Mouse (Mus musculus) kidney, adult 18-20 months (tissue): ENCODE measurements around the gene G3bp1.

Source experiments
- DNase-seq: peaks from one replicate; pipeline ENCODE4 v3.0.0; 2021

The G3bp1 gene

GRCm38 (mm10) chr11:55469048-55469843 lies at the start of gene G3bp1:
G3bp1 (plus strand) TSS chr11:55469685.
- DNase-seq: peak; percentile 100

GRCm38 (mm10) chr11:55422978-55423377 lies 46.5 kb upstream of the G3bp1 start, which contains the start of gene Sparc:
Sparc (minus strand) TSS chr11:55423183.
- no peak for DNase-seq

- peak; percentile 4 for DNase-seq
Observed at GRCm38 (mm10) chr11:55423756-55424155, 45.7 kb upstream of the G3bp1 start.

- no peak for DNase-seq
Observed at GRCm38 (mm10) chr11:55424746-55425360, 44.6 kb upstream of the G3bp1 start.

GRCm38 (mm10) chr11:55428186-55429012 lies 41.1 kb upstream of the G3bp1 start:
- DNase-seq: peak; percentile 77

GRCm38 (mm10) chr11:55429973-55430372 lies 39.5 kb upstream of the G3bp1 start:
- DNase-seq: no peak

GRCm38 (mm10) chr11:55432981-55433380 lies 36.5 kb upstream of the G3bp1 start:
- DNase-seq: no peak

GRCm38 (mm10) chr11:55436089-55436488 lies 33.4 kb upstream of the G3bp1 start:
- DNase-seq: no peak

- no peak for DNase-seq
Observed at GRCm38 (mm10) chr11:55438031-55438430, 31.5 kb upstream of the G3bp1 start.

- DNase-seq: no peak
Observed at GRCm38 (mm10) chr11:55439718-55440117, 29.8 kb upstream of the G3bp1 start.

- DNase-seq: peak; percentile 51
Observed at GRCm38 (mm10) chr11:55444772-55445171, 24.7 kb upstream of the G3bp1 start.

GRCm38 (mm10) chr11:55446579-55446978 lies 22.9 kb upstream of the G3bp1 start:
- peak; percentile 81 for DNase-seq

- peak; percentile 47 for DNase-seq
Observed at GRCm38 (mm10) chr11:55449531-55449930, 20.0 kb upstream of the G3bp1 start.

GRCm38 (mm10) chr11:55450311-55450710 lies 19.2 kb upstream of the G3bp1 start:
- DNase-seq: no peak

GRCm38 (mm10) chr11:55453640-55454039 lies 15.8 kb upstream of the G3bp1 start:
- DNase-seq: no peak

GRCm38 (mm10) chr11:55455166-55455565 lies 14.3 kb upstream of the G3bp1 start:
- DNase-seq: no peak

- no peak for DNase-seq
Observed at GRCm38 (mm10) chr11:55458501-55458900, 11.0 kb upstream of the G3bp1 start.

GRCm38 (mm10) chr11:55459850-55460558 lies 9.5 kb upstream of the G3bp1 start:
- no peak for DNase-seq

- DNase-seq: peak; percentile 38
Observed at GRCm38 (mm10) chr11:55460559-55461018, 8.9 kb upstream of the G3bp1 start.

GRCm38 (mm10) chr11:55461019-55461645 lies 8.4 kb upstream of the G3bp1 start, which contains the start of gene Atox1:
Atox1 (minus strand) TSS chr11:55461239.
- peak; percentile 96 for DNase-seq

GRCm38 (mm10) chr11:55462149-55462548 lies 7.3 kb upstream of the G3bp1 start:
- DNase-seq: no peak

- DNase-seq: peak; percentile 42
Observed at GRCm38 (mm10) chr11:55464707-55465106, 4.8 kb upstream of the G3bp1 start.
